Mouse (Mus musculus) liver, adult 2 months (tissue): Measurements from ENCODE around the gene Grhpr.

Experiments
- CTCF ChIP-seq: fragments of 200-500 bp; IDR thresholded peaks from 2 replicates; pipeline ENCODE4 v1.5.1; 2011; ENCODE audit warnings: low read depth, low read length, control low read depth
- POLR2A ChIP-seq: fragments of 200-500 bp; IDR thresholded peaks from 2 replicates; pipeline ENCODE4 v1.6.1; 2011; ENCODE audit warnings: low read length, control low read depth; ENCODE audit not compliant: insufficient read depth; ENCODE audit errors: extremely low read depth

DNA sequence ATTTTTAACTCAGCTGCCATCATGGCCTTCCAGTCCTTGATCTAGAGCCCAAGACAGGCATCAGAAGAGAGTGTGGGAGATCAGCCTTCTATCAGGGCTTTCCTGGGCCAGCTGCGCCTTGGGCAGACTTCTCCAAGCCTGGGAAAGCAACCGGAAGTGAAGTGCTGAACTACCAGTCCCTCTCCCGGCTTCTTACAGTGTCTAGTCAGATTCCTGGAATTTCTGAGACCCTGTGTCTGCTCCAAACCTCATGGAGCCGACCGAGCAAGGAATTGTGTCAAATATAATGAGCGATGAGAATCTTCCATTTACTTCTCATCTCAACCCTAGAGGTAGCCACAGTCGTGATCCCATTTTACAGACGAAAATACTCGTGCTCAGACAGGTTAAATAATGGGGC is 22.4 kb upstream of the Grhpr start:
- TF ChIP-seq CTCF (no peak), POLR2A (no peak)
